In genomic region chr15:92452620-92453019, GRCm38 (mm10) we compare ENCODE assay signal across 12 mouse cellular contexts. TPM values are rescaled to one million over a fixed set of nuclear protein-coding genes. Genes with fewer than 3 reads are reported as not detected.
"Had no signal": no experiment of that assay in that cellular context is flagged by ENCODE, and none has a peak within 500 bp of the region (broad histone marks: within the 10 kb centered on the region; RNA-seq: fewer than 3 reads in every experiment).

No protein-coding gene starts in this region.

- H3K4me2 ChIP-seq: limb, embryonic 15.5 days; liver, embryonic 12.5 days; lung, embryonic 14.5 days had no signal

- DNase-seq: kidney, adult 8-10 months; kidney, postnatal 25 days; lung, embryonic 14.5 days; lung, postnatal 14 days; right cerebral cortex, adult 18-20 months; right cerebral cortex, postnatal 25 days had no signal

- H3K36me3 ChIP-seq: limb, embryonic 15.5 days; liver, embryonic 12.5 days had no signal

- H3K9me3 ChIP-seq: limb, embryonic 15.5 days; liver, embryonic 12.5 days had no signal

- H3K4me1 ChIP-seq: limb, embryonic 15.5 days; liver, embryonic 12.5 days; megakaryocyte, embryonic 14.5 days had no signal

- H3K27ac ChIP-seq: left cerebral cortex, adult 2 months; limb, embryonic 15.5 days; liver, embryonic 12.5 days; macrophage had no signal

- H3K27me3 ChIP-seq: limb, embryonic 15.5 days; liver, embryonic 12.5 days; megakaryocyte, embryonic 14.5 days had no signal

- H3K4me3 ChIP-seq: left cerebral cortex, adult 2 months; limb, embryonic 15.5 days; liver, embryonic 12.5 days; megakaryocyte, embryonic 14.5 days had no signal

- H3K9ac ChIP-seq: limb, embryonic 15.5 days; liver, embryonic 12.5 days; lung, embryonic 14.5 days had no signal

- ATAC-seq: liver, embryonic 12.5 days; midbrain, embryonic 16.5 days had no signal

RNA-seq across cellular contexts. Expression of gene Pdzrn4, which starts 55.9 kb away (rescaled TPM):
- polyA plus RNA-seq: macrophage had no signal
